Mouse (Mus musculus) brain, embryonic 14.5 days (tissue): ENCODE results near the gene N4bp3.

Experiments used
- CTCF ChIP-seq: fragments of 200-500 bp; IDR thresholded peaks from 2 replicates; pipeline ENCODE4 v1.5.1; 2012; ENCODE audit warnings: inconsistent platforms, mild to moderate bottlenecking, moderate library complexity, borderline replicate concordance; ENCODE audit not compliant: insufficient read depth, insufficient read length; ENCODE audit errors: extremely low read depth
- POLR2A ChIP-seq: fragments of 200-500 bp; IDR thresholded peaks from 2 replicates; pipeline ENCODE4 v1.6.1; 2012; ENCODE audit warnings: mild to moderate bottlenecking, inconsistent platforms, borderline replicate concordance; ENCODE audit not compliant: poor library complexity, insufficient read depth, insufficient read length, severe bottlenecking; ENCODE audit errors: extremely low read depth

GRCm38 (mm10) chr11:51677737-51678418, 27.2 kb upstream of the N4bp3 start:
- TF ChIP-seq CTCF (no peak), POLR2A (no peak)
